Mouse (Mus musculus) MEL-GATA-1-ER (cell line): ENCODE results near the gene E2f8.

Source experiments
- DNase-seq: peaks from one replicate; pipeline ENCODE4 v3.0.0-alpha.2; 2012; ENCODE audit warnings: low read depth; ENCODE audit errors: extremely low read depth

The E2f8 gene

DNA sequence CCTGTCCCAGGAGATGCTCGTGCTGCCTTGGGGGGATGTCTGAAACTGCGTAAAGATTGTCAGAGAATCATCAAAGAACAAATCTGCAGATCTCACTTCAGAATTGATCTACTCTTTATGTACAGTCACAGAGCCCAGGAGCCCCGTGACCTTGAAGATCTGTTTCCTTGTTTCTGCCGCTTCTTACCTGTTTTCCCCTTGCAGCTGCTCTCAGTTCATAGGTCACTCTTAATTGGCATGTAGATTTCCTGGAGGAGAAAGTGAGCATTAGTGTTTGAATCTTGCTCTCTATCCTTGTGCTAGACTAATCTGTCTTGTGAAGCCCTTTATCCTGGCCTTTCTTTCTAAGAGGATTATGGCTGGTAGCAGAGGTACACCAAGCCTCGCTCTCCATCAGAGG is 59.7 kb downstream of the E2f8 start:
- DNase-seq = no peak
